Mouse (Mus musculus) heart, postnatal 25 days (tissue): Measurements from ENCODE around the gene Tyrobp. TPM values are rescaled to one million over a fixed set of nuclear protein-coding genes. Genes with fewer than 3 reads are reported as not detected.

Experiments
- DNase-seq: peaks from one replicate; pipeline ENCODE4 v3.0.0; 2022; ENCODE audit warnings: low spot score
- intact Hi-C: fragments of 180-260 bp; cut with DNase I; formaldehyde crosslinking; loops from one replicate; pipeline ENCODE4 v1.15.1; 2025
- total RNA-seq, 2 experiments: library from RNA; stranded (reverse); gene quantifications; 2 replicates each; pipeline ENCODE4 v1.2.3; 2021

The Tyrobp gene
- total RNA-seq, 2 experiments from 2014 or later = 17.7 to 18.4 TPM

GRCm38 (mm10) chr7:30421890-30422435, 8.4 kb downstream of the Tyrobp start:
- peak; percentile 60 for DNase-seq
- intact Hi-C loops = no loop called here

- no peak for DNase-seq
- intact Hi-C loops = no loop called here
These were observed 9.0 kb downstream of the Tyrobp start for GRCm38 (mm10) chr7:30422560-30422959.

- intact Hi-C loops = no loop called here
- DNase-seq = no peak
These were observed 9.6 kb downstream of the Tyrobp start for GRCm38 (mm10) chr7:30423071-30423641.

- no peak for DNase-seq
- intact Hi-C loops = no loop called here
These were observed 15.8 kb downstream of the Tyrobp start for GRCm38 (mm10) chr7:30429327-30429726.

- intact Hi-C loops = no loop called here
These were observed 16.6 kb downstream of the Tyrobp start for GRCm38 (mm10) chr7:30430191-30430590.

GRCm38 (mm10) chr7:30431793-30432192, 18.2 kb downstream of the Tyrobp start:
- DNase-seq = no peak
- intact Hi-C loops = loop anchor here (1.0 kb wide), 1 partner anchor 58 kb away; no protein-coding TSS in a partner anchor

More at GRCm38 (mm10) chr7:30430191-30430590, 16.6 kb downstream of the Tyrobp start:
- no peak for DNase-seq

GRCm38 (mm10) chr7:30434238-30434637, 20.7 kb downstream of the Tyrobp start:
- DNase-seq = no peak
- intact Hi-C loops = no loop called here

- DNase-seq = no peak
- intact Hi-C loops = no loop called here
These were observed 21.1 kb downstream of the Tyrobp start for GRCm38 (mm10) chr7:30434701-30435100.

GRCm38 (mm10) chr7:30435156-30435555, 21.6 kb downstream of the Tyrobp start:
- intact Hi-C loops = no loop called here
- DNase-seq = no peak

- intact Hi-C loops = no loop called here
- no peak for DNase-seq
These were observed 23.3 kb downstream of the Tyrobp start for GRCm38 (mm10) chr7:30436879-30437278.

GRCm38 (mm10) chr7:30439734-30440133, 26.2 kb downstream of the Tyrobp start:
- intact Hi-C loops = loop anchor here (5.0 kb wide), 1 partner anchor 53 kb away; the partner anchor contains the start of gene Prodh2
- DNase-seq = no peak

- intact Hi-C loops = loop anchor here (5.0 kb wide), 1 partner anchor 52 kb away; the partner anchor contains the start of gene Prodh2
- DNase-seq = no peak
These were observed 27.1 kb downstream of the Tyrobp start for GRCm38 (mm10) chr7:30440697-30441096.

- intact Hi-C loops = loop anchor here (5.0 kb wide), 1 partner anchor 49 kb away; the partner anchor contains the start of gene Prodh2
- no peak for DNase-seq
These were observed 30.1 kb downstream of the Tyrobp start for GRCm38 (mm10) chr7:30443696-30444095.

- intact Hi-C loops = loop anchor here (5.0 kb wide), 1 partner anchor 48 kb away; the partner anchor contains the start of gene Prodh2
- no peak for DNase-seq
These were observed 30.8 kb downstream of the Tyrobp start for GRCm38 (mm10) chr7:30444154-30444970.

- no peak for DNase-seq
- intact Hi-C loops = loop anchor here (5.0 kb wide), 1 partner anchor 47 kb away; the partner anchor contains the start of gene Prodh2
These were observed 31.6 kb downstream of the Tyrobp start, which contains the start of gene Aplp1 for GRCm38 (mm10) chr7:30444971-30445751. Gene Aplp1 (minus strand): TSS chr7:30445535.

- intact Hi-C loops = no loop called here
These were observed 36.7 kb downstream of the Tyrobp start for GRCm38 (mm10) chr7:30450241-30450640.

GRCm38 (mm10) chr7:30453327-30453726, 39.8 kb downstream of the Tyrobp start:
- DNase-seq = no peak
- intact Hi-C loops = no loop called here

More at GRCm38 (mm10) chr7:30450241-30450640, 36.7 kb downstream of the Tyrobp start:
- no peak for DNase-seq

GRCm38 (mm10) chr7:30453766-30454165, 40.2 kb downstream of the Tyrobp start:
- intact Hi-C loops = no loop called here
- no peak for DNase-seq

GRCm38 (mm10) chr7:30454259-30454658, 40.7 kb downstream of the Tyrobp start:
- DNase-seq = no peak
- intact Hi-C loops = no loop called here

GRCm38 (mm10) chr7:30456487-30456886, 42.9 kb downstream of the Tyrobp start:
- intact Hi-C loops = no loop called here
- DNase-seq = no peak
